In genomic region chr12:91751893-91752597, GRCm38 (mm10) we compare ENCODE assay signal across 17 mouse cellular contexts.
"Had no signal": no experiment of that assay in that cellular context is flagged by ENCODE, and none has a peak within 500 bp of the region (broad histone marks: within the 10 kb centered on the region; RNA-seq: fewer than 3 reads in every experiment).

No protein-coding gene starts in this region.

- H3K9ac ChIP-seq: liver, embryonic 15.5 days; liver, postnatal 0 days; lung, embryonic 15.5 days; midbrain, embryonic 13.5 days; midbrain, embryonic 15.5 days; neural tube, embryonic 12.5 days had no signal

- DNase-seq: liver, postnatal 0 days; lung, adult 2 months; lung, postnatal 14 days; lung, postnatal 36 days; right cerebral cortex, postnatal 25 days; right cerebral cortex, postnatal 4 days; spleen, adult 18-20 months; thymus, adult 18-20 months; thymus, postnatal 25 days had no signal

- H3K4me3 ChIP-seq: liver, embryonic 15.5 days; lung, embryonic 15.5 days; midbrain, embryonic 13.5 days; midbrain, embryonic 15.5 days; neural tube, embryonic 12.5 days had no signal

- H3K36me3 ChIP-seq: liver, embryonic 15.5 days; lung, embryonic 15.5 days; midbrain, embryonic 13.5 days; midbrain, embryonic 15.5 days; neural tube, embryonic 12.5 days had no signal

- H3K4me1 ChIP-seq: neural tube, embryonic 12.5 days had no signal

- ATAC-seq: liver, postnatal 0 days; lung, postnatal 0 days; midbrain, embryonic 13.5 days; midbrain, embryonic 15.5 days had no signal

- H3K4me2 ChIP-seq: liver, embryonic 15.5 days; lung, embryonic 15.5 days; midbrain, embryonic 11.5 days; midbrain, embryonic 13.5 days; midbrain, embryonic 15.5 days; neural tube, embryonic 12.5 days had no signal

- H3K27ac ChIP-seq: liver, embryonic 15.5 days; lung, embryonic 15.5 days; macrophage; midbrain, embryonic 13.5 days; midbrain, embryonic 15.5 days; neural tube, embryonic 12.5 days had no signal

- H3K27me3 ChIP-seq: liver, embryonic 15.5 days; lung, embryonic 15.5 days; midbrain, embryonic 13.5 days; midbrain, embryonic 15.5 days; neural tube, embryonic 12.5 days had no signal

- H3K9me3 ChIP-seq: liver, embryonic 15.5 days; lung, embryonic 15.5 days; midbrain, embryonic 13.5 days; midbrain, embryonic 15.5 days; neural tube, embryonic 12.5 days had no signal
